Mouse (Mus musculus) ES-E14 (cell line): ENCODE measurements at regions not wholly inside any gene's neighbourhood (a gene's known extent, or its start where the extent isn't known, plus 50 kb on each side); places are given as distances from the start of the nearest gene placed in this dataset.

ENCODE experiments used
- CHD2 ChIP-seq: IDR thresholded peaks from 2 replicates; pipeline ENCODE4 v1.6.1; 2014; ENCODE audit warnings: mild to moderate bottlenecking, low read depth, low read length, inconsistent platforms
- HCFC1 ChIP-seq: IDR thresholded peaks from 2 replicates; pipeline ENCODE4 v1.6.1; 2012; ENCODE audit warnings: low read length, inconsistent platforms, borderline replicate concordance; ENCODE audit not compliant: insufficient read depth
- MAFK ChIP-seq: IDR thresholded peaks from 2 replicates; pipeline ENCODE4 v1.6.1; 2014; ENCODE audit warnings: mild to moderate bottlenecking, low read depth, low read length, inconsistent platforms; ENCODE audit not compliant: insufficient read depth
- ZC3H11A ChIP-seq: IDR thresholded peaks from 2 replicates; pipeline ENCODE4 v1.6.1; 2012; ENCODE audit warnings: low read depth, mild to moderate bottlenecking, inconsistent platforms, low read length, borderline replicate concordance
- ZNF384 ChIP-seq: IDR thresholded peaks from 2 replicates; pipeline ENCODE4 v1.6.1; 2012; ENCODE audit warnings: low read depth, low read length, inconsistent platforms

DNA sequence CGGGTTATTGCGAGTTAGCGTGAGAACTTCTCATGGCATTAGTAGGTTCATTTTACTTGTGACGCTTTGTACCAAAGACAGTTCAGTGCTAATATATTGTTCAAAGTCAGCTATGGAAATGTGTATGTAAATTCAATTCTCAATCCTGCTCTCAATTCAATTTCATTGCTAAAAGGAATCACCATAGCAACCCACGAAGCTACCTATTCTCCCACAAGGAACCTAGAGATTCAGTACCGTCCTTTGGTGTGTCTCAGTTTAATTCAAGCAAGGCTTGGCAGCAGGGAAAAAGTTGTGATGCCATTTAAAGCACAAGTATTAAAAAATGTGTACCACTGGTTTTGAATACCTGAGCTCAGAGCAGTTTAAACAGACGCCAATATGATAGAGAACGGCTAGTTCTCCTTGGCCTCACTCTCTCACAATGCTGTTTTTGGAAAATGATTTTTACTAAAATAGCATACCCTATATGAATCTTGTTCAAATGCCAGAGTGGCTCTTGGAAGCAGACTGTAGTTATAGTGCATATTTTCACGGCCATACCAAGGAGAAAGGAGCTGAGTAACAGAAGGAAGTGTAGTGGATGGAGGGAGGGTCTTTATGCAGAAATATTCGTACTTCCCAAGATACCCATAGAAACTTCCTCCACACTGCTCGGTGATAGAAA, 121.4 kb downstream of the Otor start:
- TF ChIP-seq HCFC1 (no peak), ZNF384 (no peak), MAFK (no peak), CHD2 (no peak), ZC3H11A (no peak)
